10 mouse cellular contexts compared by ENCODE assay signal in the genomic region with DNA sequence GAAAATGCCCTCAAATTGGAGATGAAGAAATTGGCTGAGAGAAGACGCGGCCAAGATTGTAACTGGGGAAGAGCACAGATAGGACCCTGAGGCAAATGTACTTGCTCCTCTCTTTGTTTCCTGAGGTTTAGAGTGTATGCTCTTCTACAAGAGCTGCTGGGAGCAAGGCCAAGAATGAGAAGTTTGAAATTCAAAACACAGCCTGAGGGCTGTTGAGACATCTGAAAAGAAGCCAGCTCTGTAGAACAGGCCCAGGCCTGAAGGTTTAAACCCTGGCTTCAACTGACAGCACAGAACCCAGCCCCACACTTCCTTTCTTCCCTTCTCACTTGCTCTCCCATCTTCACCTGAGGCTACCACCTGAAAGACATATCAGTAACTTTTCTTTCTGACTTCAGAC. TPM values are rescaled to one million over a fixed set of nuclear protein-coding genes. Genes with fewer than 3 reads are reported as not detected.
DNase-seq lines count a peak whose midpoint lies in the region; ATAC-seq lines count a peak whose summit lies in the region.
"Had no signal": no experiment of that assay in that cellular context is flagged by ENCODE, and none has a peak within 500 bp of the region (broad histone marks: within the 10 kb centered on the region; RNA-seq: fewer than 3 reads in every experiment).

No protein-coding gene starts in this region.

- H3K4me1 ChIP-seq in heart, embryonic 12.5 days (replicated peaks), result peaks cover 22% of the 10 kb centered on the region
- H3K4me1 ChIP-seq in neural tube, embryonic 15.5 days, result peaks cover 40% of the 10 kb centered on the region
- H3K4me1 ChIP-seq in liver, embryonic 13.5 days (replicated peaks), result peaks cover 72% of the 10 kb centered on the region

- no peak overlapping the region for H3K4me3 ChIP-seq in heart, embryonic 12.5 days
- no peak overlapping the region for H3K4me3 ChIP-seq in neural tube, embryonic 15.5 days (replicated peaks)
- peak overlapping the region; percentile 90 for H3K4me3 ChIP-seq in liver, embryonic 13.5 days (replicated peaks)
- H3K4me3 ChIP-seq: midbrain, embryonic 12.5 days had no signal

- no peak overlapping the region for H3K27ac ChIP-seq in heart, embryonic 12.5 days (ENCODE audit: poor library complexity, severe bottlenecking)
- H3K27ac ChIP-seq in neural tube, embryonic 15.5 days (replicated peaks), result peak overlapping the region; percentile 3; the same call in 1 of the 2 replicates
- peak overlapping the region; percentile 10; the same call in 1 of the 2 replicates for H3K27ac ChIP-seq in liver, embryonic 13.5 days
- H3K27ac ChIP-seq: midbrain, embryonic 12.5 days had no signal

- no peak for ATAC-seq in heart, embryonic 12.5 days (ENCODE audit: insufficient number of reproducible peaks, low FRiP score)
- ATAC-seq in neural tube, embryonic 15.5 days (ENCODE audit: low FRiP score), result no peak
- no peak for ATAC-seq in liver, embryonic 13.5 days (ENCODE audit: low read depth)
- no peak for ATAC-seq in megakaryocyte-erythroid progenitor cell, adult 5-6 weeks (replicated peaks; ENCODE audit: low FRiP score, low TSS enrichment, poor library complexity, severe bottlenecking)

- no peak for DNase-seq in heart, postnatal 36 days
- no peak for DNase-seq in neural tube, embryonic 10.5 days (ENCODE audit: extremely low spot score, low spot score)
- DNase-seq in liver, embryonic 13.5 days, result no peak
- DNase-seq in cerebellum, postnatal 36 days, result no peak
- no peak for DNase-seq in thymus, postnatal 14 days

- H3K27me3 ChIP-seq in heart, embryonic 12.5 days (replicated peaks), result no peaks in the 10 kb centered on the region
- H3K27me3 ChIP-seq in neural tube, embryonic 15.5 days (replicated peaks), result no peaks in the 10 kb centered on the region
- H3K27me3 ChIP-seq in liver, embryonic 13.5 days, result no peaks in the 10 kb centered on the region
- H3K27me3 ChIP-seq: midbrain, embryonic 12.5 days had no signal

- intact Hi-C loops in heart, postnatal 36 days (cut with DNase I), result no loop called here

- H3K9ac ChIP-seq in heart, embryonic 12.5 days, result no peak overlapping the region
- no peak overlapping the region for H3K9ac ChIP-seq in neural tube, embryonic 15.5 days (replicated peaks)
- H3K9ac ChIP-seq in liver, embryonic 13.5 days, result peak overlapping the region; percentile 94
- H3K9ac ChIP-seq: midbrain, embryonic 12.5 days had no signal

- 0 out of 2 replicates have a peak overlapping the region, but pooled peaks have one; percentile 27 for H3K4me2 ChIP-seq in heart, embryonic 12.5 days
- no peak overlapping the region for H3K4me2 ChIP-seq in neural tube, embryonic 15.5 days
- peak overlapping the region; percentile 89 for H3K4me2 ChIP-seq in liver, embryonic 13.5 days
- H3K4me2 ChIP-seq: midbrain, embryonic 12.5 days had no signal

- 96% methylated on average over 2 of the region's 2 CpGs for WGBS in heart, embryonic 12.5 days
- 79% methylated on average over 2 of the region's 2 CpGs for WGBS in neural tube, embryonic 15.5 days
- WGBS in liver, embryonic 13.5 days (ENCODE audit: insufficient replicate concordance), result 93% methylated on average over 2 of the region's 2 CpGs

- no peaks in the 10 kb centered on the region for H3K9me3 ChIP-seq in heart, embryonic 12.5 days (replicated peaks)
- H3K9me3 ChIP-seq in neural tube, embryonic 15.5 days (replicated peaks), result no peaks in the 10 kb centered on the region
- no peaks in the 10 kb centered on the region for H3K9me3 ChIP-seq in liver, embryonic 13.5 days (replicated peaks)
- H3K9me3 ChIP-seq: midbrain, embryonic 12.5 days had no signal

- peaks cover 57% of the 10 kb centered on the region for H3K36me3 ChIP-seq in heart, embryonic 12.5 days
- peaks cover 56% of the 10 kb centered on the region for H3K36me3 ChIP-seq in neural tube, embryonic 15.5 days
- H3K36me3 ChIP-seq in liver, embryonic 13.5 days, result peaks cover 65% of the 10 kb centered on the region

RNA-seq across cellular contexts. Expression of a gene that starts 13.1 kb away (rescaled TPM):
- 87.6 and 88.9 TPM in 2 replicates for polyA plus RNA-seq in heart, embryonic 12.5 days (2016; fragmentation: Nextera tagmentation; extraction: Ambion mirVana)
- total RNA-seq in heart, postnatal 36 days (2021), result 10 to 100 TPM; 37.7 to 43.0 TPM
- 158 and 159 TPM in 2 replicates for polyA plus RNA-seq in neural tube, embryonic 15.5 days (2015; fragmentation: Nextera tagmentation; extraction: Ambion mirVana)
- 118 and 128 TPM in 2 replicates for polyA plus RNA-seq in liver, embryonic 13.5 days (2015; fragmentation: Nextera tagmentation; extraction: Ambion mirVana)
- total RNA-seq in megakaryocyte-erythroid progenitor cell, adult 5-6 weeks (2014; fragmentation: Nextera tagmentation), result 67.5 and 74.7 TPM in 2 replicates
- total RNA-seq in megakaryocyte-erythroid progenitor cell, adult 5-6 weeks (2017), result 70.1 and 93.9 TPM in 2 replicates

RNA-seq across cellular contexts. Expression of a gene that starts 25.6 kb away (rescaled TPM):
- polyA plus RNA-seq in heart, embryonic 12.5 days (2016; fragmentation: Nextera tagmentation; extraction: Ambion mirVana), result 48.9 and 52.9 TPM in 2 replicates
- total RNA-seq in heart, postnatal 36 days (2021), result 10 to 100 TPM; 22.0 to 22.4 TPM
- 91.0 and 95.2 TPM in 2 replicates for polyA plus RNA-seq in neural tube, embryonic 15.5 days (2015; fragmentation: Nextera tagmentation; extraction: Ambion mirVana)
- polyA plus RNA-seq in liver, embryonic 13.5 days (2015; fragmentation: Nextera tagmentation; extraction: Ambion mirVana), result 80.8 and 81.6 TPM in 2 replicates
- total RNA-seq in megakaryocyte-erythroid progenitor cell, adult 5-6 weeks (2014; fragmentation: Nextera tagmentation), result 193 and 207 TPM in 2 replicates
- 142 TPM in 2 replicates for total RNA-seq in megakaryocyte-erythroid progenitor cell, adult 5-6 weeks (2017)

RNA-seq across cellular contexts. Expression of a gene that starts 30.5 kb away (rescaled TPM):
- 1.8 and 2.8 TPM in 2 replicates for polyA plus RNA-seq in heart, embryonic 12.5 days (2016; fragmentation: Nextera tagmentation; extraction: Ambion mirVana)
- not detected for total RNA-seq in heart, postnatal 36 days (2021)
- polyA plus RNA-seq in neural tube, embryonic 15.5 days (2015; fragmentation: Nextera tagmentation; extraction: Ambion mirVana), result 1.5 and 2.2 TPM in 2 replicates
- 0.81 and 1.3 TPM in 2 replicates for polyA plus RNA-seq in liver, embryonic 13.5 days (2015; fragmentation: Nextera tagmentation; extraction: Ambion mirVana)
- total RNA-seq in megakaryocyte-erythroid progenitor cell, adult 5-6 weeks (2014; fragmentation: Nextera tagmentation), result 2.0 TPM in 1 of 2 replicates, not detected in the other
- total RNA-seq in megakaryocyte-erythroid progenitor cell, adult 5-6 weeks (2017), result 3.8 and 6.5 TPM in 2 replicates

RNA-seq across cellular contexts. Expression of a gene that starts 31.2 kb away (rescaled TPM):
- 86.1 and 88.1 TPM in 2 replicates for polyA plus RNA-seq in heart, embryonic 12.5 days (2016; fragmentation: Nextera tagmentation; extraction: Ambion mirVana)
- 10 to 100 TPM; 28.1 to 29.8 TPM for total RNA-seq in heart, postnatal 36 days (2021)
- polyA plus RNA-seq in neural tube, embryonic 15.5 days (2015; fragmentation: Nextera tagmentation; extraction: Ambion mirVana), result 124 and 127 TPM in 2 replicates
- polyA plus RNA-seq in liver, embryonic 13.5 days (2015; fragmentation: Nextera tagmentation; extraction: Ambion mirVana), result 48.2 and 51.9 TPM in 2 replicates
- 74.7 and 80.4 TPM in 2 replicates for total RNA-seq in megakaryocyte-erythroid progenitor cell, adult 5-6 weeks (2014; fragmentation: Nextera tagmentation)
- 35.5 and 43.5 TPM in 2 replicates for total RNA-seq in megakaryocyte-erythroid progenitor cell, adult 5-6 weeks (2017)

RNA-seq across cellular contexts. Expression of a gene that starts 46.5 kb away (rescaled TPM):
- 0.05 TPM in 1 of 2 replicates, not detected in the other for polyA plus RNA-seq in heart, embryonic 12.5 days (2016; fragmentation: Nextera tagmentation; extraction: Ambion mirVana)
- not detected for total RNA-seq in heart, postnatal 36 days (2021)
- 0.35 and 0.70 TPM in 2 replicates for polyA plus RNA-seq in neural tube, embryonic 15.5 days (2015; fragmentation: Nextera tagmentation; extraction: Ambion mirVana)
- not detected in 2 replicates for polyA plus RNA-seq in liver, embryonic 13.5 days (2015; fragmentation: Nextera tagmentation; extraction: Ambion mirVana)
- not detected in 2 replicates for total RNA-seq in megakaryocyte-erythroid progenitor cell, adult 5-6 weeks (2014; fragmentation: Nextera tagmentation)
- not detected in 2 replicates for total RNA-seq in megakaryocyte-erythroid progenitor cell, adult 5-6 weeks (2017)
- polyA plus RNA-seq: kidney, embryonic 14.5 days had no signal
